Comparison of ENCODE assay signal across 9 mouse cellular contexts in genomic region chr11:50376156-50376790, GRCm38 (mm10). TPM values are rescaled to one million over a fixed set of nuclear protein-coding genes. Genes with fewer than 3 reads are reported as not detected.
DNase-seq lines count a peak whose midpoint lies in the region; ATAC-seq and TF ChIP-seq lines count a peak whose summit lies in the region.
"Had no signal": no experiment of that assay in that cellular context is flagged by ENCODE, and none has a peak within 500 bp of the region (broad histone marks: within the 10 kb centered on the region; RNA-seq: fewer than 3 reads in every experiment).

No protein-coding gene starts in this region.

- H3K4me1 ChIP-seq in erythroblast, embryonic 14.5 days (ENCODE audit: control insufficient read depth) = peaks cover 41% of the 10 kb centered on the region
- H3K4me1 ChIP-seq in CH12.LX (ENCODE audit: control insufficient read depth in 1 of 2, insufficient read depth in 2 of 2) = peaks cover 3 to 25% of the 10 kb centered on the region in 2 experiments; a peak in 3 of 4 replicates
- H3K4me1 ChIP-seq in heart, embryonic 16.5 days (ENCODE audit: control insufficient read depth, insufficient read depth, low read length) = peaks cover 18% of the 10 kb centered on the region
- H3K4me1 ChIP-seq in midbrain, embryonic 11.5 days (ENCODE audit: control insufficient read depth, insufficient read depth, low read length) = peaks cover 29% of the 10 kb centered on the region

- ATAC-seq in erythroblast, adult 5-6 weeks (replicated peaks; ENCODE audit: low FRiP score, poor library complexity, severe bottlenecking) = no peak
- no peak for ATAC-seq in heart, embryonic 16.5 days (replicated peaks; ENCODE audit: extremely low read depth, insufficient read depth, low FRiP score)
- no peak for ATAC-seq in midbrain, embryonic 11.5 days (ENCODE audit: low FRiP score)

- TF ChIP-seq RAD21 in CH12.LX (IDR thresholded peaks at IDR 0.05; ENCODE audit: low read depth, low read length) = no peak

- H3K4me2 ChIP-seq in CH12.LX (ENCODE audit: insufficient read depth, low read depth, poor library complexity, severe bottlenecking) = peak overlapping the region; percentile 94
- H3K4me2 ChIP-seq in heart, embryonic 16.5 days (ENCODE audit: low read depth, low read length) = peak overlapping the region; percentile 97
- peak overlapping the region; percentile 97 for H3K4me2 ChIP-seq in midbrain, embryonic 11.5 days

- no peaks in the 10 kb centered on the region for H3K27me3 ChIP-seq in erythroblast, embryonic 14.5 days (ENCODE audit: control insufficient read depth)
- H3K27me3 ChIP-seq in CH12.LX (replicated peaks) = peaks cover 11% of the 10 kb centered on the region
- H3K27me3 ChIP-seq in heart, embryonic 16.5 days (ENCODE audit: control insufficient read depth, insufficient read depth, low read length) = no peaks in the 10 kb centered on the region
- H3K27me3 ChIP-seq in midbrain, embryonic 11.5 days (ENCODE audit: control insufficient read depth, insufficient read depth, low read length) = peaks cover 12% of the 10 kb centered on the region

- no peak for TF ChIP-seq CTCF in CH12.LX (conservative IDR thresholded peaks at IDR 0.05 in 1 of 2, IDR thresholded peaks at IDR 0.05 in 1 of 2; ENCODE audit: low read depth in 2 of 2, low read length in 2 of 2)

- peaks cover 27% of the 10 kb centered on the region for H3K36me3 ChIP-seq in erythroblast, embryonic 14.5 days (ENCODE audit: control insufficient read depth)
- H3K36me3 ChIP-seq in CH12.LX (replicated peaks in 1 of 2; ENCODE audit: control insufficient read depth in 1 of 2, insufficient read depth in 1 of 2, low read length in 1 of 2) = peaks cover 6 to 23% of the 10 kb centered on the region in 2 experiments
- H3K36me3 ChIP-seq in heart, embryonic 16.5 days (ENCODE audit: control insufficient read depth, insufficient read depth) = peaks cover 7% of the 10 kb centered on the region
- H3K36me3 ChIP-seq in midbrain, embryonic 11.5 days (ENCODE audit: control insufficient read depth, insufficient read depth, low read length) = peaks cover 6% of the 10 kb centered on the region; the same call in 1 of the 2 replicates

- WGBS in heart, embryonic 16.5 days = 29% methylated on average over 10 of the region's 10 CpGs
- WGBS in midbrain, embryonic 11.5 days = 22% methylated on average over 10 of the region's 10 CpGs

- TF ChIP-seq EP300 in CH12.LX (IDR thresholded peaks at IDR 0.05; ENCODE audit: low read length) = no peak

- H3K27ac ChIP-seq in CH12.LX (ENCODE audit: insufficient read depth, low read depth) = no peak overlapping the region; the same call in 1 of the 2 replicates
- H3K27ac ChIP-seq in heart, embryonic 16.5 days (ENCODE audit: low read length) = peak overlapping the region; percentile 100
- peak overlapping the region; percentile 98 for H3K27ac ChIP-seq in midbrain, embryonic 11.5 days (ENCODE audit: low read depth, low read length)

- peak overlapping the region; percentile 90 for H3K9ac ChIP-seq in CH12.LX (ENCODE audit: insufficient read depth, low read depth)
- peak overlapping the region; percentile 95 for H3K9ac ChIP-seq in heart, embryonic 16.5 days (ENCODE audit: low read length)
- peak overlapping the region; percentile 100 for H3K9ac ChIP-seq in midbrain, embryonic 11.5 days (ENCODE audit: low read length)

- no peaks in the 10 kb centered on the region for H3K9me3 ChIP-seq in erythroblast, embryonic 14.5 days (ENCODE audit: control insufficient read depth, low read length)
- no peaks in the 10 kb centered on the region for H3K9me3 ChIP-seq in CH12.LX (replicated peaks; ENCODE audit: low read length)
- H3K9me3 ChIP-seq in heart, embryonic 16.5 days (replicated peaks; ENCODE audit: control insufficient read depth, low read length) = no peaks in the 10 kb centered on the region
- no peaks in the 10 kb centered on the region for H3K9me3 ChIP-seq in midbrain, embryonic 11.5 days (ENCODE audit: control insufficient read depth, low read length)

- H3K4me3 ChIP-seq in erythroblast, embryonic 14.5 days (replicated peaks) = peak overlapping the region; percentile 97
- peak overlapping the region; percentile 66 to 96 (median 91) for H3K4me3 ChIP-seq in CH12.LX (replicated peaks in 1 of 3; ENCODE audit: low read depth in 2 of 3, low read length in 2 of 3, poor library complexity in 1 of 3)
- peak overlapping the region; percentile 91 for H3K4me3 ChIP-seq in heart, embryonic 16.5 days (ENCODE audit: low read length)
- peak overlapping the region; percentile 96 for H3K4me3 ChIP-seq in midbrain, embryonic 11.5 days (ENCODE audit: low read depth, low read length)

- peaks cover 24% of the 10 kb centered on the region for H3K79me2 ChIP-seq in CH12.LX (replicated peaks; ENCODE audit: control insufficient read depth, extremely low read depth, insufficient read depth, poor library complexity, severe bottlenecking)

- dilution Hi-C loops in CH12.LX (cut with MboI; ENCODE audit: extremely low pct_ligation_motif_present, extremely low pct_unique_long_range_greater_than_20kb, low sequenced_read_pairs) = no loop called here

- no peak for DNase-seq in CH12.LX (ENCODE audit: extremely low read depth)
- peak; percentile 88 for DNase-seq in midbrain, embryonic 11.5 days (ENCODE audit: low spot score, missing footprints)
- no peak for DNase-seq in left cerebral cortex, adult 9 months (ENCODE audit: low spot score in 2 of 2)
- DNase-seq in natural killer cell, adult 2 months (ENCODE audit: low spot score in 2 of 2) = no peak
- DNase-seq in urinary bladder, adult 2 months (ENCODE audit: low spot score) = no peak
- DNase-seq: kidney, adult 8-10 months had no signal

- in situ Hi-C loops in CH12.LX (cut with MboI; ENCODE audit: low pct_ligation_motif_present, low pct_unique_long_range_greater_than_20kb, low sequenced_read_pairs) = no loop called here

- TF ChIP-seq POLR2A in CH12.LX (IDR thresholded peaks at IDR 0.05; ENCODE audit: low read depth, low read length) = no peak

TF ChIP-seq in CH12.LX, 34 proteins besides CTCF, POLR2A, EP300 and RAD21 (continues in another document):
- TF ChIP-seq E2F4 (IDR thresholded peaks at IDR 0.05; ENCODE audit: insufficient replicate concordance, low read depth, low read length) = no peak
- TF ChIP-seq ZNF384 (IDR thresholded peaks at IDR 0.05; ENCODE audit: low read depth, low read length) = no peak
- no peak for TF ChIP-seq USF2 (conservative IDR thresholded peaks at IDR 0.05; ENCODE audit: low read depth, low read length)
- TF ChIP-seq NELFE (IDR thresholded peaks at IDR 0.05; ENCODE audit: low read depth, low read length) = no peak
- no peak for TF ChIP-seq NRF1 (IDR thresholded peaks at IDR 0.05; ENCODE audit: low read depth, low read length)
- no peak for TF ChIP-seq MEF2A (IDR thresholded peaks at IDR 0.05; ENCODE audit: borderline replicate concordance, low read depth, low read length)
- TF ChIP-seq ZC3H11A (IDR thresholded peaks at IDR 0.05; ENCODE audit: low read depth, low read length) = no peak
- TF ChIP-seq KAT2A (IDR thresholded peaks at IDR 0.05; ENCODE audit: insufficient replicate concordance, low read length) = no peak
- TF ChIP-seq GABPA (IDR thresholded peaks at IDR 0.05; ENCODE audit: insufficient replicate concordance, low read depth, low read length) = no peak
- no peak for TF ChIP-seq TCF12 (IDR thresholded peaks at IDR 0.05; ENCODE audit: low read depth, low read length)

RNA-seq across cellular contexts. Expression of gene Hnrnph1, which starts 0.5 kb away (rescaled TPM):
- polyA plus RNA-seq in erythroblast, embryonic 14.5 days (2012) = 12.6 and 16.1 TPM in 2 replicates
- 162 and 237 TPM in 2 replicates for total RNA-seq in erythroblast, adult 5-6 weeks (2015; ENCODE audit: low replicate concordance)
- total RNA-seq in erythroblast, adult 5-6 weeks (2017; ENCODE audit: low replicate concordance) = 155 and 222 TPM in 2 replicates
- total RNA-seq in CH12.LX (2012; rRNA removed) = 239 and 320 TPM in 2 replicates
- total RNA-seq in CH12.LX (2014; rRNA removed) = 428 and 524 TPM in 2 replicates
- polyA plus RNA-seq in CH12.LX (2012; ENCODE audit: insufficient read length, low read depth) = 829 and 841 TPM in 2 replicates
- polyA plus RNA-seq in heart, embryonic 16.5 days (2015; fragmentation: Nextera tagmentation; extraction: Ambion mirVana) = 229 and 252 TPM in 2 replicates
- 848 and 902 TPM in 2 replicates for polyA plus RNA-seq in midbrain, embryonic 11.5 days (2014; fragmentation: Nextera tagmentation; extraction: Ambion mirVana)
- polyA plus RNA-seq in urinary bladder, adult 2 months (2012; rRNA removed) = 251 and 299 TPM in 2 replicates

RNA-seq across cellular contexts. Expression of gene Cby3, which starts 22.0 kb away (rescaled TPM):
- not detected in 2 replicates for polyA plus RNA-seq in erythroblast, embryonic 14.5 days (2012)
- not detected in 2 replicates for total RNA-seq in erythroblast, adult 5-6 weeks (2015; ENCODE audit: low replicate concordance)
- total RNA-seq in erythroblast, adult 5-6 weeks (2017; ENCODE audit: low replicate concordance) = not detected in 2 replicates
- total RNA-seq in CH12.LX (2012; rRNA removed) (not detected in 2 replicates), CH12.LX (2014; rRNA removed) (not detected in 2 replicates)
- polyA plus RNA-seq in CH12.LX (2012; ENCODE audit: insufficient read length, low read depth) = not detected in 2 replicates
- polyA plus RNA-seq in heart, embryonic 16.5 days (2015; fragmentation: Nextera tagmentation; extraction: Ambion mirVana) = not detected in 2 replicates
- polyA plus RNA-seq in midbrain, embryonic 11.5 days (2014; fragmentation: Nextera tagmentation; extraction: Ambion mirVana) = not detected in 2 replicates
- polyA plus RNA-seq in urinary bladder, adult 2 months (2012; rRNA removed) = 0.12 and 0.25 TPM in 2 replicates

RNA-seq across cellular contexts. Expression of gene Canx, which starts 50.8 kb away (rescaled TPM):
- polyA plus RNA-seq in erythroblast, embryonic 14.5 days (2012) = 3.1 and 8.5 TPM in 2 replicates
- 98.6 and 101 TPM in 2 replicates for total RNA-seq in erythroblast, adult 5-6 weeks (2015; ENCODE audit: low replicate concordance)
- 226 and 340 TPM in 2 replicates for total RNA-seq in erythroblast, adult 5-6 weeks (2017; ENCODE audit: low replicate concordance)
- 575 and 628 TPM in 2 replicates for total RNA-seq in CH12.LX (2012; rRNA removed)
- 627 and 662 TPM in 2 replicates for total RNA-seq in CH12.LX (2014; rRNA removed)
- 607 and 650 TPM in 2 replicates for polyA plus RNA-seq in CH12.LX (2012; ENCODE audit: insufficient read length, low read depth)
- 264 and 274 TPM in 2 replicates for polyA plus RNA-seq in heart, embryonic 16.5 days (2015; fragmentation: Nextera tagmentation; extraction: Ambion mirVana)
- 237 and 254 TPM in 2 replicates for polyA plus RNA-seq in midbrain, embryonic 11.5 days (2014; fragmentation: Nextera tagmentation; extraction: Ambion mirVana)
- polyA plus RNA-seq in urinary bladder, adult 2 months (2012; rRNA removed) = 177 and 247 TPM in 2 replicates

RNA-seq across cellular contexts. Expression of gene Rufy1, which starts 54.7 kb away (rescaled TPM):
- 0.18 and 0.23 TPM in 2 replicates for polyA plus RNA-seq in erythroblast, embryonic 14.5 days (2012)
- total RNA-seq in erythroblast, adult 5-6 weeks (2015; ENCODE audit: low replicate concordance) = 7.3 and 8.6 TPM in 2 replicates
- total RNA-seq in erythroblast, adult 5-6 weeks (2017; ENCODE audit: low replicate concordance) = 7.6 and 7.7 TPM in 2 replicates
- total RNA-seq in CH12.LX (2012; rRNA removed) = 11.0 and 15.8 TPM in 2 replicates
- 17.8 and 18.0 TPM in 2 replicates for total RNA-seq in CH12.LX (2014; rRNA removed)
- 21.3 and 24.5 TPM in 2 replicates for polyA plus RNA-seq in CH12.LX (2012; ENCODE audit: insufficient read length, low read depth)
- 31.1 and 33.4 TPM in 2 replicates for polyA plus RNA-seq in heart, embryonic 16.5 days (2015; fragmentation: Nextera tagmentation; extraction: Ambion mirVana)
- polyA plus RNA-seq in midbrain, embryonic 11.5 days (2014; fragmentation: Nextera tagmentation; extraction: Ambion mirVana) = 24.7 and 27.3 TPM in 2 replicates
- polyA plus RNA-seq in urinary bladder, adult 2 months (2012; rRNA removed) = 27.2 and 29.3 TPM in 2 replicates

Comparison
In these comparisons a context has a peak if more than half of its experiments do, and no peak if none do; other contexts are left out.
1. RNA of gene Hnrnph1, which starts 0.5 kb away (polyA plus RNA-seq): 848 to 902 TPM in midbrain, embryonic 11.5 days, 829 to 841 TPM in CH12.LX, 229 to 252 TPM in heart, embryonic 16.5 days and 251 to 299 TPM in urinary bladder, adult 2 months; 12.6 to 16.1 TPM in erythroblast, embryonic 14.5 days; every median in the first group is over 10 times any median in the second.
2. RNA of gene Canx, which starts 50.8 kb away (polyA plus RNA-seq): 607 to 650 TPM in CH12.LX, 264 to 274 TPM in heart, embryonic 16.5 days, 237 to 254 TPM in midbrain, embryonic 11.5 days and 177 to 247 TPM in urinary bladder, adult 2 months; 3.1 to 8.5 TPM in erythroblast, embryonic 14.5 days; every median in the first group is over 10 times any median in the second.
3. Peak in every context shown above with its lines, with median percentiles within 50 percentile points of each other: H3K4me3 ChIP-seq, H3K4me2 ChIP-seq and H3K9ac ChIP-seq.